Comparison of ENCODE assay signal across 16 mouse cellular contexts in the genomic region with DNA sequence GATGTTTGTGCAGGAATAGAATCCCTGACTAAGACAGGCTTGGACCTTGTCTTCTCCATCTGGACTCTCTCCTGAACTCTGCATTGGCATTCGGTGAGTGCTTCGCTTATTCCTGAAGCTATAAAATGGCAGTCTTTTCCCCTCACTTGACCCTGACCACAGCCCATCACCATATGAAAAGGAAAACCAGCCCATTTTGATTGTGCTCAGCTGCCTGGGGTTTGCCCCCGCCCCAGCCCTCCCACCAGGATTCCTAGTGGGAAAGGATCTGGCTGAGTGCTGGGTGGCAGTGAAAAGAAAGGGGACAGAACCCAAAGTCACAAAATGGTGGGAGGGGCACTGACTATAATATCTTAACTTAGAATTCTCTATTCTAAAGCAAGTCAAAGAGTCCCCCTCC. TPM values are rescaled to one million over a fixed set of nuclear protein-coding genes. Genes with fewer than 3 reads are reported as not detected.
"Had no signal": no experiment of that assay in that cellular context is flagged by ENCODE, and none has a peak within 500 bp of the region (broad histone marks: within the 10 kb centered on the region; RNA-seq: fewer than 3 reads in every experiment).

No protein-coding gene starts in this region.

- H3K27me3 ChIP-seq: limb, embryonic 12.5 days; liver, embryonic 13.5 days; lung, embryonic 15.5 days; megakaryocyte, embryonic 14.5 days; midbrain, embryonic 15.5 days; neural tube, embryonic 15.5 days had no signal

- H3K4me1 ChIP-seq: liver, embryonic 13.5 days; lung, embryonic 15.5 days; megakaryocyte, embryonic 14.5 days; midbrain, embryonic 15.5 days; neural tube, embryonic 15.5 days had no signal

- H3K4me2 ChIP-seq: limb, embryonic 12.5 days; liver, embryonic 13.5 days; lung, embryonic 15.5 days; midbrain, embryonic 15.5 days; neural tube, embryonic 15.5 days had no signal

- H3K9me3 ChIP-seq: limb, embryonic 12.5 days; liver, embryonic 13.5 days; lung, embryonic 15.5 days; megakaryocyte, embryonic 14.5 days; midbrain, embryonic 15.5 days; neural tube, embryonic 15.5 days had no signal

- H3K36me3 ChIP-seq: limb, embryonic 12.5 days; lung, embryonic 15.5 days; midbrain, embryonic 15.5 days had no signal

- H3K4me3 ChIP-seq: limb, embryonic 12.5 days; liver, embryonic 13.5 days; lung, embryonic 15.5 days; megakaryocyte, embryonic 14.5 days; midbrain, embryonic 15.5 days; neural tube, embryonic 15.5 days had no signal

- DNase-seq: kidney, adult 2 months; kidney, postnatal 25 days; liver; liver, embryonic 13.5 days; liver, postnatal 0 days; lung, postnatal 14 days; right cerebral cortex, adult 18-20 months; right cerebral cortex, postnatal 25 days; thymus, postnatal 4 days had no signal

- H3K9ac ChIP-seq: limb, embryonic 12.5 days; liver, embryonic 13.5 days; liver, postnatal 0 days; lung, embryonic 15.5 days; midbrain, embryonic 15.5 days; neural tube, embryonic 15.5 days had no signal

- H3K27ac ChIP-seq: limb, embryonic 12.5 days; liver, embryonic 13.5 days; lung, embryonic 15.5 days; macrophage; midbrain, embryonic 15.5 days; neural tube, embryonic 15.5 days had no signal

- ATAC-seq: liver, postnatal 0 days; midbrain, embryonic 15.5 days had no signal

RNA-seq across cellular contexts. Expression of gene Rtp1, which starts 53.3 kb away (rescaled TPM):
- polyA plus RNA-seq: limb, embryonic 12.5 days; liver, embryonic 13.5 days; liver, postnatal 0 days; lung, embryonic 15.5 days; macrophage; midbrain, embryonic 15.5 days; neural tube, embryonic 15.5 days; small intestine, adult 2 months had no signal
